Mouse (Mus musculus) bone marrow, adult 2 months (tissue): ENCODE measurements around the gene Galntl5.

Experiments used
- CTCF ChIP-seq: fragments of 200-500 bp; IDR thresholded peaks from 2 replicates; pipeline ENCODE4 v1.5.1; 2011; ENCODE audit warnings: low read length, control low read depth; ENCODE audit not compliant: control insufficient read depth, insufficient read depth
- POLR2A ChIP-seq: fragments of 200-500 bp; IDR thresholded peaks from 2 replicates; pipeline ENCODE4 v1.6.1; 2011; ENCODE audit warnings: low read depth, mild to moderate bottlenecking, control low read depth, low read length, borderline replicate concordance; ENCODE audit not compliant: control insufficient read depth

DNA sequence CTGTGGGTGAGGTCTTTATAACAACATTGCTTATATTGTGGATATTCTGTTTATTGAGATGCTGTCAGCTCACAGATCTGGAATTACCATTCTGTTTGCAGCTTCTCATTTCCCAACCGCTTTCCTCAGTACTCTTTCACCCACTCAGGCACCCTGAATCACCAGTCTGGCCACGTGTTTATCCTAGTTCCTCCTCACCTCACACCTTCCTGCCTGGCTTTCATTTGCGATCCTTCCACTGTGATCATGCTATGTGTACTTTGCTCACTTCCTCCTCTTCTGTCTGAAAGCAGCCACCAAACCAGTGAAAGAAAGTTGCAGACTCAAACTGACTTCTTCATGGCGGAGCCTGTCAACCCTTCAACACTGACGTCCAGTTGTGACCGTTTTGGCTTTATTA, 61.8 kb downstream of the Galntl5 start:
- no peak for TF ChIP-seq CTCF
- TF ChIP-seq POLR2A: no peak
